Mouse (Mus musculus): ENCODE measurements around the gene Nfat5.

- no peak for TF ChIP-seq CTCF (IDR thresholded peaks at IDR 0.05; ENCODE audit: control insufficient read depth, insufficient read depth, low read length)
- TF ChIP-seq POLR2A (IDR thresholded peaks at IDR 0.05; ENCODE audit: borderline replicate concordance, control insufficient read depth, low read depth, low read length) = no peak
Observed at GRCm38 (mm10) chr8:107244218-107244617, 49.1 kb upstream of the Nfat5 start.

All from bone marrow, adult 2 months (tissue).